Mouse (Mus musculus): ENCODE results near the gene Stab2. TPM values are rescaled to one million over a fixed set of nuclear protein-coding genes. Genes with fewer than 3 reads are reported as not detected.

Stab2 gene
- polyA plus RNA-seq, 1 experiment from 2014 or later: 0.17 TPM

GRCm38 (mm10) chr10:86881448-86881847 lies 126.4 kb downstream of the Stab2 start:
- no peaks in the 10 kb centered on the region for H3K9me3 ChIP-seq
- H3K4me1 ChIP-seq (replicated peaks): no peaks in the 10 kb centered on the region
- H3K4me3 ChIP-seq: no peak overlapping the region
- no peak overlapping the region for H3K9ac ChIP-seq
- no peak overlapping the region for H3K4me2 ChIP-seq
- no peaks in the 10 kb centered on the region for H3K27me3 ChIP-seq
- ATAC-seq (ENCODE audit: low FRiP score, low read depth): no peak
- no peaks in the 10 kb centered on the region for H3K36me3 ChIP-seq
- H3K27ac ChIP-seq (replicated peaks): no peak overlapping the region

GRCm38 (mm10) chr10:86880071-86880806 lies 127.6 kb downstream of the Stab2 start:
- no peak overlapping the region for H3K4me2 ChIP-seq
- no peak overlapping the region for H3K9ac ChIP-seq
- H3K27ac ChIP-seq (replicated peaks): no peak overlapping the region
- H3K4me3 ChIP-seq: no peak overlapping the region
- no peaks in the 10 kb centered on the region for H3K27me3 ChIP-seq
- no peaks in the 10 kb centered on the region for H3K4me1 ChIP-seq (replicated peaks)
- no peaks in the 10 kb centered on the region for H3K36me3 ChIP-seq
- no peaks in the 10 kb centered on the region for H3K9me3 ChIP-seq
- 50% methylated on average over 5 of the region's 5 CpGs for WGBS
- no peak for ATAC-seq (ENCODE audit: low FRiP score, low read depth)

GRCm38 (mm10) chr10:86878721-86879120 lies 129.1 kb downstream of the Stab2 start:
- no peak overlapping the region for H3K4me3 ChIP-seq
- H3K36me3 ChIP-seq: no peaks in the 10 kb centered on the region
- 87% methylated on average over 7 of the region's 7 CpGs for WGBS
- H3K9me3 ChIP-seq: no peaks in the 10 kb centered on the region
- no peak overlapping the region for H3K4me2 ChIP-seq
- H3K27me3 ChIP-seq: no peaks in the 10 kb centered on the region
- no peak for ATAC-seq (ENCODE audit: low FRiP score, low read depth)
- H3K9ac ChIP-seq: no peak overlapping the region
- H3K4me1 ChIP-seq (replicated peaks): no peaks in the 10 kb centered on the region
- H3K27ac ChIP-seq (replicated peaks): no peak overlapping the region

GRCm38 (mm10) chr10:86872591-86872990 lies 135.2 kb downstream of the Stab2 start:
- Histone ChIP-seq H3K4me3 (no peak overlapping the region), H3K9me3 (no peaks in the 10 kb centered on the region), H3K36me3 (no peaks in the 10 kb centered on the region), H3K9ac (no peak overlapping the region), H3K4me2 (no peak overlapping the region), H3K4me1 (replicated peaks) (no peaks in the 10 kb centered on the region), H3K27me3 (no peaks in the 10 kb centered on the region), H3K27ac (replicated peaks) (no peak overlapping the region)
- WGBS: 75% methylated on average over 5 of the region's 5 CpGs
- no peak for ATAC-seq (ENCODE audit: low FRiP score, low read depth)

GRCm38 (mm10) chr10:86872121-86872520 lies 135.7 kb downstream of the Stab2 start:
- ATAC-seq (ENCODE audit: low FRiP score, low read depth): no peak
- no peaks in the 10 kb centered on the region for H3K4me1 ChIP-seq (replicated peaks)
- H3K4me2 ChIP-seq: no peak overlapping the region

GRCm38 (mm10) chr10:86863429-86863828 lies 144.4 kb downstream of the Stab2 start:
- ATAC-seq (ENCODE audit: low FRiP score, low read depth): no peak

More at GRCm38 (mm10) chr10:86872121-86872520, 135.7 kb downstream of the Stab2 start:
- Histone ChIP-seq H3K36me3 (no peaks in the 10 kb centered on the region), H3K9me3 (no peaks in the 10 kb centered on the region), H3K9ac (no peak overlapping the region), H3K4me3 (no peak overlapping the region), H3K27ac (replicated peaks) (no peak overlapping the region), H3K27me3 (no peaks in the 10 kb centered on the region)
- WGBS: 87% methylated on average over 7 of the region's 7 CpGs

DNA sequence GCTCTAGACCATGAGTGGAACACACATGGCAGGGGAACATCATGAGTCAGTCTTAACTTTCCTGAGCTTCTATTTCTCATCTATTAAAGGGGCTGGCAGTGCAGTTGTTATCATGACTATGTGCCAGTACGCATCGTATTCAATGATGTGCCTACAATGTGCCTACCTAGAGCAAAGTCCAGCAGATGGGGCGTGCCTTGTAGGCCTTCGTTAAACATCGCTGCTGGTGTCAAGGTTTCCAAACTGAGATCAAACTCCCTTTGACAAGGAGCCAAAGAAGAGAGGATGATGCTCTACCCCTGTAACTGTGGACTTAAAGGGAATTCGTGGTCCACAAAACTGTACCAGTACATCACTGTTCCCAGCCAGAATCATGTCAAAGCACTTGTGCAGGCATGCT lies 145.3 kb downstream of the Stab2 start:
- Histone ChIP-seq H3K9ac (no peak overlapping the region), H3K4me3 (no peak overlapping the region), H3K9me3 (no peaks in the 10 kb centered on the region), H3K36me3 (no peaks in the 10 kb centered on the region), H3K4me1 (replicated peaks) (no peaks in the 10 kb centered on the region), H3K4me2 (no peak overlapping the region), H3K27ac (replicated peaks) (no peak overlapping the region), H3K27me3 (no peaks in the 10 kb centered on the region)
- 91% methylated on average over 6 of the region's 6 CpGs for WGBS
- ATAC-seq (ENCODE audit: low FRiP score, low read depth): no peak

More at GRCm38 (mm10) chr10:86863429-86863828, 144.4 kb downstream of the Stab2 start:
- Histone ChIP-seq H3K9ac (no peak overlapping the region), H3K9me3 (no peaks in the 10 kb centered on the region), H3K4me3 (no peak overlapping the region), H3K36me3 (no peaks in the 10 kb centered on the region), H3K4me2 (no peak overlapping the region), H3K27ac (replicated peaks) (no peak overlapping the region), H3K4me1 (replicated peaks) (no peaks in the 10 kb centered on the region), H3K27me3 (no peaks in the 10 kb centered on the region)
- 94% methylated on average over 6 of the region's 6 CpGs for WGBS

DNA sequence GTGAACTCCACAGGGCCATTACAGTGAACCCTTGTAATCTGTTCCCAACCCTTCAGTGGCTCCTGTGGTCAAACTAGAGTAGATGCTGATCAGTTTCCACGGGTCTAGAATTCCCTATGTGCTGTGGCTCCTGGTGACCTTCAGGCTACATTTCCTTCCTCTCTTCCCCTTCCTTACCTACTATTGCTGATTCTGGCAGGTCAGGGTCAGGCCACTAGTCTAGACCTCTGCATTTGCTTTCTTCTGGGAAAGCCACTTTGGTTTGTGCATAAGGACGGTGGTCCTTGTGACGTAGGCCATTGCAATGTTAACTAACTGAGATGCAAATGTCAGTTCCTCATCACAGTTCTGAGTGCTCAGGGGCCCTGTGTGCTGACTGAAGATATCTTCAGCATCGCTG lies 147.4 kb downstream of the Stab2 start:
- ATAC-seq (ENCODE audit: low FRiP score, low read depth): no peak
- Histone ChIP-seq H3K4me1 (replicated peaks) (no peaks in the 10 kb centered on the region), H3K9ac (no peak overlapping the region), H3K4me2 (no peak overlapping the region), H3K36me3 (no peaks in the 10 kb centered on the region), H3K4me3 (no peak overlapping the region), H3K27me3 (no peaks in the 10 kb centered on the region), H3K9me3 (no peaks in the 10 kb centered on the region), H3K27ac (replicated peaks) (no peak overlapping the region)
- WGBS: 81% methylated on average over 4 of the region's 4 CpGs

DNA sequence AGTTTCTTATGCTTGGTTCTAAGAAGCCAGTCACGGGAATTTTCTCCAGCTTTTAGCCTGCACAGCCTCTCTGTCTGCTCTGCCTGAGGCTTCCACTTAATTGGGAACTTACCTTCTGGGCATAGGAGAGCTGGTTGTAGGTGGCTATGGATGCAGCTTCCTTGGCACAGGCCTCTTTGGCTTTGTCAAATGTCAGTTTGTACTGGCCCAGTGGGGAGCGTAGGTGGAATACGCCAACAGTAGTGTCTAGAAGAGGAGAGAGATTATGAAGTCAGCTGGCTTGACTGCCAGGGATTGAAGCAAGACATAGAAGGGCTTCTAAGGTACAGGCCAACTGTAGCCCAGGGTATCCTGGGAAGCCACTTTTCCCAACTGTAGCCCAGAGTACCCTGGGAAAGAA lies 154.4 kb downstream of the Stab2 start:
- H3K4me1 ChIP-seq (replicated peaks): no peaks in the 10 kb centered on the region
- no peak overlapping the region for H3K27ac ChIP-seq (replicated peaks)
- no peak overlapping the region for H3K4me3 ChIP-seq
- H3K4me2 ChIP-seq: no peak overlapping the region
- no peak overlapping the region for H3K9ac ChIP-seq
- no peaks in the 10 kb centered on the region for H3K27me3 ChIP-seq
- H3K9me3 ChIP-seq: no peaks in the 10 kb centered on the region
- H3K36me3 ChIP-seq: no peaks in the 10 kb centered on the region
- 82% methylated on average over 3 of the region's 3 CpGs for WGBS
- no peak for ATAC-seq (ENCODE audit: low FRiP score, low read depth)

GRCm38 (mm10) chr10:86852160-86852559 lies 155.7 kb downstream of the Stab2 start:
- Histone ChIP-seq H3K9ac (no peak overlapping the region), H3K4me2 (no peak overlapping the region), H3K9me3 (no peaks in the 10 kb centered on the region), H3K4me3 (no peak overlapping the region), H3K4me1 (replicated peaks) (no peaks in the 10 kb centered on the region), H3K36me3 (no peaks in the 10 kb centered on the region), H3K27ac (replicated peaks) (no peak overlapping the region), H3K27me3 (no peaks in the 10 kb centered on the region)
- 67% methylated on average over 6 of the region's 6 CpGs for WGBS
- peak; percentile 68 for ATAC-seq (ENCODE audit: low FRiP score, low read depth)

- ATAC-seq (ENCODE audit: low FRiP score, low read depth): no peak
- WGBS: 86% methylated on average over 4 of the region's 4 CpGs
Measured at GRCm38 (mm10) chr10:86849508-86849907, 158.3 kb downstream of the Stab2 start.

DNA sequence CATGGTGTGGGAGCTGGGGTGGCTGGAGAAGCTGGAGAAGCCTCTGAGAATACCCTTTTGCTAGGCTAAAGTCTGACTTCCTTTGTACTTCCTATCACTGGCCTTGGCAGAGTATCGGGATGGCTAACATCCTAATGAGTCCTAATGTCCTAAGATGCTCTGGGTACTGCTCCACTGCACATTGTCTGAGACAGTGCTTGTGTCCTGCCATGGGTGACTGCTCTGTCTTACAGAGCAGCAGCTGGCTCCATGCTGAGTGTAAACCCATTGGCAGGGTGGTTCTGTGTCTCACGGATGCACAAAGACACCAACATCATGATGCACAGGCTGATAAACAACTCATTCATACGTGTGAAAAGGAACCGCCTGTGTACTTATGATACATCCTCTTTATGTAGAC lies 158.7 kb downstream of the Stab2 start:
- ATAC-seq (ENCODE audit: low FRiP score, low read depth): no peak

More at GRCm38 (mm10) chr10:86849508-86849907, 158.3 kb downstream of the Stab2 start:
- no peaks in the 10 kb centered on the region for H3K9me3 ChIP-seq
- no peak overlapping the region for H3K27ac ChIP-seq (replicated peaks)
- no peak overlapping the region for H3K4me2 ChIP-seq
- H3K4me1 ChIP-seq (replicated peaks): no peaks in the 10 kb centered on the region
- H3K9ac ChIP-seq: no peak overlapping the region
- no peak overlapping the region for H3K4me3 ChIP-seq
- H3K27me3 ChIP-seq: no peaks in the 10 kb centered on the region
- no peaks in the 10 kb centered on the region for H3K36me3 ChIP-seq

More for the DNA sequence above, 158.7 kb downstream of the Stab2 start:
- Histone ChIP-seq H3K27me3 (no peaks in the 10 kb centered on the region), H3K9ac (no peak overlapping the region), H3K9me3 (no peaks in the 10 kb centered on the region), H3K4me2 (no peak overlapping the region), H3K4me3 (no peak overlapping the region), H3K36me3 (no peaks in the 10 kb centered on the region), H3K27ac (replicated peaks) (no peak overlapping the region), H3K4me1 (replicated peaks) (no peaks in the 10 kb centered on the region)
- WGBS: 77% methylated on average over 4 of the region's 4 CpGs
